Mouse (Mus musculus): Measurements from ENCODE around the gene Hsd11b2. TPM values are rescaled to one million over a fixed set of nuclear protein-coding genes. Genes with fewer than 3 reads are reported as not detected.
A peak's percentile ranks its signal among the peaks of the same experiment; 100 is the strongest.

Gene Hsd11b2
- polyA plus RNA-seq, 1 experiment from 2014 or later: 1.2 TPM

- no peak overlapping the region for H3K27ac ChIP-seq (replicated peaks)
- H3K9me3 ChIP-seq: no peaks in the 10 kb centered on the region
- no peak overlapping the region for H3K4me3 ChIP-seq
- H3K36me3 ChIP-seq: peaks cover 7% of the 10 kb centered on the region
- H3K9ac ChIP-seq: no peak overlapping the region
- no peaks in the 10 kb centered on the region for H3K27me3 ChIP-seq (replicated peaks)
- H3K4me1 ChIP-seq: peaks cover 11% of the 10 kb centered on the region
- 64% methylated on average over 3 of the region's 3 CpGs for WGBS
- ATAC-seq (ENCODE audit: extremely low read depth, insufficient number of reproducible peaks, low FRiP score, low TSS enrichment): no peak
- H3K4me2 ChIP-seq: no peak overlapping the region
These were observed 30.5 kb upstream of the Hsd11b2 start for GRCm38 (mm10) chr8:105488082-105488481.

DNA sequence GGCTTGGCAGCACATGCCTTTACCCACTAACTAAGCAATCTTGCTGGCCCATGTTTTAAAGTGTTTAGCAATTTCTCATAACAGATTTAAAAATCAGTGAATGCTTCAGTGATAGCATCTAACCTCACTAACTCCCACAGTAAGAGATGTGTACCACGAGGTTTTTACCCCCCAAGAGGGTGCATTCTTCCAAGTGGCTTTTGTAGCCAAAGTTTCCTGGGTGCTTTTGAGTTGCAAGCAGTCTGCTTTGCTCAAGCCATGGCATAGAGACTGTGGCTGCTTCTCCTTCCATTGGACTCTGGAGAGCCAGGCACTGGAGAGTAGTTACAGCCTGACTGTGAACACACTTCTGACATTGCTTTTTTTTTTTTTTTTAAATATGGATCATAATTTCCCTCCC, 29.3 kb upstream of the Hsd11b2 start:
- no peaks in the 10 kb centered on the region for H3K9me3 ChIP-seq
- H3K4me2 ChIP-seq: no peak overlapping the region
- peaks cover 11% of the 10 kb centered on the region for H3K4me1 ChIP-seq
- WGBS: 51% methylated on average over 1 of the region's 1 CpGs
- H3K27ac ChIP-seq (replicated peaks): no peak overlapping the region
- H3K9ac ChIP-seq: no peak overlapping the region
- no peaks in the 10 kb centered on the region for H3K27me3 ChIP-seq (replicated peaks)
- H3K36me3 ChIP-seq: peaks cover 7% of the 10 kb centered on the region
- ATAC-seq (ENCODE audit: extremely low read depth, insufficient number of reproducible peaks, low FRiP score, low TSS enrichment): no peak
- no peak overlapping the region for H3K4me3 ChIP-seq

DNA sequence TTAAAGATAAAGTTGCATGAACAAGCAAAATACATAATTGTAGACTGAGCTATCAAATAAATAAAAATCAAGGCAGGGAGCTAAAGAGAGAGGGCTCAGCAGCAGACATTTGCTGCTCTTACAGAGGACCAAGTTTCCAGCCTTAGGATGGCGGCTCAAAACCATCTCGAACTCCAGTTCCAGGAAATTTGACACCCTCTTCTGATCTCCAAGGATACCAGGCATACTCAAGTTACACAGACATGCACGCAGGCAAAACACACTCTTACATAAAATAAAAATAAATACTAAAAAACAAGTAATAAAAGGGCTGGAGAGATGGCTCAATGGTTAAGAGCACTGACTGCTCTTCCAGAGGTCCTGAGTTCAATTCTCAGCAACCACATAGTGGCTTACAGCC, 25.1 kb upstream of the Hsd11b2 start:
- H3K9me3 ChIP-seq: no peaks in the 10 kb centered on the region
- no peaks in the 10 kb centered on the region for H3K27me3 ChIP-seq (replicated peaks)
- H3K4me3 ChIP-seq: no peak overlapping the region
- H3K36me3 ChIP-seq: no peaks in the 10 kb centered on the region
- peaks cover 34% of the 10 kb centered on the region for H3K4me1 ChIP-seq
- no peak overlapping the region for H3K27ac ChIP-seq (replicated peaks)
- WGBS: 42% methylated on average over 3 of the region's 3 CpGs
- ATAC-seq (ENCODE audit: extremely low read depth, insufficient number of reproducible peaks, low FRiP score, low TSS enrichment): no peak
- no peak overlapping the region for H3K4me2 ChIP-seq
- no peak overlapping the region for H3K9ac ChIP-seq

DNA sequence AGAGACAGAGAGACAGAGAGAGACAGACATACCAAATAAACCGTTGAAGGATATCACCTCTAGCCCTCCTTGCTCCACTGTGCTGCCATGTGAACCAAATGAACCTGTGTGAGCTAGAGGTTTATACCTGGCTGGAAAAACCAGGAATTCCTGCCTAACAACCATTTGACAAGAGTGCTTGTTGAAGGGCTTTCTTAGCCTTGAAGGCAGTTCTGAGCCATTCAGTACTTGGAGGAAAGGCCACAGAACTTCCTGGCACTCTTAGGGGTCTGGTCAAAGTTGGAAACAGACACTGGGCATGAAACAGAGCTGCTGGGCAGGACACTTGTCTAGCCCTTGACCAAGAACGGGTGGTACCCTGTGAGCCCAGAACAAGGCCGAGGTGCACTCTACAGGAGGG, 24.0 kb upstream of the Hsd11b2 start:
- no peak for ATAC-seq (ENCODE audit: extremely low read depth, insufficient number of reproducible peaks, low FRiP score, low TSS enrichment)
- Histone ChIP-seq H3K4me2 (no peak overlapping the region), H3K36me3 (no peaks in the 10 kb centered on the region), H3K4me1 (peaks cover 34% of the 10 kb centered on the region), H3K4me3 (no peak overlapping the region), H3K9me3 (no peaks in the 10 kb centered on the region), H3K27me3 (replicated peaks) (no peaks in the 10 kb centered on the region), H3K9ac (no peak overlapping the region), H3K27ac (replicated peaks) (peak overlapping the region; percentile 6; the same call in 1 of the 2 replicates)
- 73% methylated on average over 3 of the region's 3 CpGs for WGBS

GRCm38 (mm10) chr8:105495350-105496302, 22.9 kb upstream of the Hsd11b2 start:
- Histone ChIP-seq H3K9me3 (no peaks in the 10 kb centered on the region), H3K4me1 (peaks cover 32% of the 10 kb centered on the region), H3K36me3 (no peaks in the 10 kb centered on the region), H3K27me3 (replicated peaks) (no peaks in the 10 kb centered on the region), H3K4me2 (peak overlapping the region; percentile 80), H3K27ac (replicated peaks) (peak overlapping the region; percentile 72), H3K9ac (peak overlapping the region; percentile 92), H3K4me3 (peak overlapping the region; percentile 89)
- no peak for ATAC-seq (ENCODE audit: extremely low read depth, insufficient number of reproducible peaks, low FRiP score, low TSS enrichment)
- WGBS: 52% methylated on average over 17 of the region's 17 CpGs

- H3K36me3 ChIP-seq: no peaks in the 10 kb centered on the region
- peak within 1 kb of the TSS; percentile 80 for H3K4me2 ChIP-seq
- H3K9ac ChIP-seq: peak within 1 kb of the TSS; percentile 92
- no peaks in the 10 kb centered on the region for H3K9me3 ChIP-seq
- ATAC-seq (ENCODE audit: extremely low read depth, insufficient number of reproducible peaks, low FRiP score, low TSS enrichment): peak; percentile 73; the same call in 1 of the 2 replicates
- H3K27ac ChIP-seq (replicated peaks): peak within 1 kb of the TSS; percentile 72
- peak within 1 kb of the TSS; percentile 89 for H3K4me3 ChIP-seq
- no peaks in the 10 kb centered on the region for H3K27me3 ChIP-seq (replicated peaks)
- peaks cover 26% of the 10 kb centered on the region for H3K4me1 ChIP-seq
- WGBS: under 1% methylated on average over 66 of the region's 68 CpGs
These were observed 21.9 kb upstream of the Hsd11b2 start, which contains the start of gene Zdhhc1 for GRCm38 (mm10) chr8:105496439-105497180. Gene Zdhhc1, minus strand, starts transcription at chr8:105496902.

- no peak for ATAC-seq (ENCODE audit: extremely low read depth, insufficient number of reproducible peaks, low FRiP score, low TSS enrichment)
- Histone ChIP-seq H3K27me3 (replicated peaks) (no peaks in the 10 kb centered on the region), H3K4me3 (no peak overlapping the region), H3K36me3 (no peaks in the 10 kb centered on the region), H3K4me1 (peaks cover 19% of the 10 kb centered on the region), H3K4me2 (0 out of 2 replicates have a peak overlapping the region, but pooled peaks have one; percentile 1), H3K9ac (no peak overlapping the region), H3K27ac (replicated peaks) (no peak overlapping the region), H3K9me3 (no peaks in the 10 kb centered on the region)
- WGBS: 54% methylated on average over 12 of the region's 12 CpGs
These were observed 18.8 kb upstream of the Hsd11b2 start for GRCm38 (mm10) chr8:105499787-105500186.

DNA sequence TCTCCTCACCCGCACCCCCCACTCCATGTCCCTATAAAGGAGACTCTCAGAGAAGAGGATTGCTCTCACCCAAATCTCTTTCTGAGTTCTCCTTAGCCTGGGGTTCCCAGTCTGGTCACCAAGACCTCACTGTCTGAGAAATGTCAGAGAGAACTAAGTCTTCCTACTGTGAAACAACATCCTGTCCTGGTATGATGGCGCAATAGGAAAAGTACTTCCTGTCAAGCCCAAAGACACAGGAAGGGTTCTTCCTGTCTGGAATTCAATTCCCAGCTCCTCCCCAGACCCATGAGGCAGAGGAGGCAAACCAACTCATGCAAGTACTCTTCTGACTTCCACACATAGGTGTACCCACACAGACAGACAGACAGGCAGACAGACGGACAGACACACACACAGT, 13.9 kb upstream of the Hsd11b2 start:
- no peak for ATAC-seq (ENCODE audit: extremely low read depth, insufficient number of reproducible peaks, low FRiP score, low TSS enrichment)
- no peaks in the 10 kb centered on the region for H3K36me3 ChIP-seq
- H3K4me3 ChIP-seq: no peak overlapping the region
- no peaks in the 10 kb centered on the region for H3K9me3 ChIP-seq
- H3K9ac ChIP-seq: no peak overlapping the region
- whole genome bisulfite sequencing: 78% methylated on average over 3 of the region's 3 CpGs
- peak overlapping the region; percentile 41; the same call in 1 of the 2 replicates for H3K27ac ChIP-seq (replicated peaks)
- H3K4me1 ChIP-seq: peaks cover 9% of the 10 kb centered on the region
- no peak overlapping the region for H3K4me2 ChIP-seq
- H3K27me3 ChIP-seq (replicated peaks): no peaks in the 10 kb centered on the region

DNA sequence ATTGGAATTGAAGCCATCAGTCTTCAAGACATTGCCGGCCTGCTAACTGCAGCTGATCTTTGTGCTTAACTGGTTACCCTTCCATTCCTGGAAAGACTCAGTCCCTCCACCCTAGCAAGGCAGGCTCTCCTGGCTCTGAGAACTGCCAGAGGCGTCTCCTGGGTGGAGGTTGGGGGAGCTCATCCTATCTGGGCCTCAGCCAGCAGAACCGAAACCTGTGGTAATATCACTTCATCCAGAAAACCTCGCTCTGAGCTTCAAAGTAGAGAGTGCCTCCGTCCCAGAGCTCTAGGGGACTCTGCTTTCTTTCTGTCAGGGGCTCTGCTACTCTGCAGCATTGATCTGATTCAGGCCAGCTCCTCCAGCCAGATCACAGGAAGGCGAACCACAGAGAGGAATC, 11.6 kb upstream of the Hsd11b2 start:
- no peaks in the 10 kb centered on the region for H3K36me3 ChIP-seq
- H3K27me3 ChIP-seq (replicated peaks): no peaks in the 10 kb centered on the region
- no peaks in the 10 kb centered on the region for H3K9me3 ChIP-seq
- no peak overlapping the region for H3K4me3 ChIP-seq
- H3K4me2 ChIP-seq: no peak overlapping the region
- no peak overlapping the region for H3K27ac ChIP-seq (replicated peaks)
- no peak for ATAC-seq (ENCODE audit: extremely low read depth, insufficient number of reproducible peaks, low FRiP score, low TSS enrichment)
- H3K4me1 ChIP-seq: peaks cover 9% of the 10 kb centered on the region
- 54% methylated on average over 6 of the region's 6 CpGs for whole genome bisulfite sequencing
- H3K9ac ChIP-seq: no peak overlapping the region

- no peak overlapping the region for H3K4me2 ChIP-seq
- ATAC-seq (ENCODE audit: extremely low read depth, insufficient number of reproducible peaks, low FRiP score, low TSS enrichment): no peak
These were observed 9.8 kb upstream of the Hsd11b2 start for GRCm38 (mm10) chr8:105508758-105509157.

GRCm38 (mm10) chr8:105509997-105510735, 8.4 kb upstream of the Hsd11b2 start:
- Histone ChIP-seq H3K4me2 (no peak overlapping the region), H3K27ac (replicated peaks) (no peak overlapping the region), H3K27me3 (replicated peaks) (peaks cover 5% of the 10 kb centered on the region; the same call in 1 of the 2 replicates), H3K9me3 (no peaks in the 10 kb centered on the region), H3K4me1 (peaks cover 14% of the 10 kb centered on the region), H3K9ac (no peak overlapping the region), H3K36me3 (no peaks in the 10 kb centered on the region), H3K4me3 (no peak overlapping the region)
- WGBS: 41% methylated on average over 12 of the region's 12 CpGs
- ATAC-seq (ENCODE audit: extremely low read depth, insufficient number of reproducible peaks, low FRiP score, low TSS enrichment): no peak

More at GRCm38 (mm10) chr8:105508758-105509157, 9.8 kb upstream of the Hsd11b2 start:
- Histone ChIP-seq H3K36me3 (no peaks in the 10 kb centered on the region), H3K27me3 (replicated peaks) (no peaks in the 10 kb centered on the region), H3K4me3 (no peak overlapping the region), H3K4me1 (peaks cover 9% of the 10 kb centered on the region), H3K9me3 (no peaks in the 10 kb centered on the region), H3K27ac (replicated peaks) (no peak overlapping the region), H3K9ac (no peak overlapping the region)
- WGBS: 83% methylated on average over 1 of the region's 2 CpGs
